Mouse (Mus musculus) telencephalon, adult 2 months (tissue): ENCODE results near the gene Cux2.
"Not testable (repeated sequence)": the region's sequence is repeated elsewhere in the genome, so short reads cannot be mapped to it uniquely, and the experiment has no call there.

Experiments used
- DNase-seq: peaks from one replicate; pipeline ENCODE4 v3.0.0-alpha.2; 2011; ENCODE audit warnings: low read depth, low spot score

Cux2 gene

GRCm38 (mm10) chr5:121871515-121872030 lies 178.3 kb downstream of the Cux2 start:
- DNase-seq: no peak

- DNase-seq: no peak
These were observed 179.1 kb downstream of the Cux2 start for GRCm38 (mm10) chr5:121870832-121871231.

GRCm38 (mm10) chr5:121867963-121868362 lies 181.9 kb downstream of the Cux2 start:
- DNase-seq: no peak

- DNase-seq: no peak
These were observed 185.6 kb downstream of the Cux2 start for GRCm38 (mm10) chr5:121864330-121864729.

- DNase-seq: no peak
These were observed 187.9 kb downstream of the Cux2 start for GRCm38 (mm10) chr5:121861964-121862363.

GRCm38 (mm10) chr5:121858427-121858826 lies 191.5 kb downstream of the Cux2 start:
- DNase-seq: no peak

- DNase-seq: no peak
These were observed 193.2 kb downstream of the Cux2 start for GRCm38 (mm10) chr5:121856740-121857139.

- DNase-seq: no peak
These were observed 195.1 kb downstream of the Cux2 start for GRCm38 (mm10) chr5:121854768-121855167.

GRCm38 (mm10) chr5:121853368-121854051 lies 196.4 kb downstream of the Cux2 start:
- no peak for DNase-seq

GRCm38 (mm10) chr5:121849478-121850349 lies 200.2 kb downstream of the Cux2 start:
- no peak for DNase-seq

- DNase-seq: peak; percentile 79
These were observed 201.2 kb downstream of the Cux2 start, which contains the start of gene Pheta1 for GRCm38 (mm10) chr5:121848743-121849142. Gene Pheta1 (plus strand): TSS chr5:121848984.

GRCm38 (mm10) chr5:121848035-121848519 lies 201.8 kb downstream of the Cux2 start:
- DNase-seq: no peak

GRCm38 (mm10) chr5:121847269-121847668 lies 202.6 kb downstream of the Cux2 start:
- DNase-seq: not testable (repeated sequence)

GRCm38 (mm10) chr5:121846322-121846721 lies 203.6 kb downstream of the Cux2 start:
- DNase-seq: no peak

- DNase-seq: no peak
These were observed 204.5 kb downstream of the Cux2 start for GRCm38 (mm10) chr5:121845361-121845760.

- DNase-seq: no peak
These were observed 206.6 kb downstream of the Cux2 start for GRCm38 (mm10) chr5:121843138-121843905.

GRCm38 (mm10) chr5:121842665-121843118 lies 207.2 kb downstream of the Cux2 start:
- no peak for DNase-seq

- DNase-seq: no peak
These were observed 207.9 kb downstream of the Cux2 start for GRCm38 (mm10) chr5:121841973-121842372.

GRCm38 (mm10) chr5:121841516-121841915 lies 208.4 kb downstream of the Cux2 start:
- DNase-seq: no peak

- DNase-seq: no peak
These were observed 210.8 kb downstream of the Cux2 start for GRCm38 (mm10) chr5:121839128-121839473.

- no peak for DNase-seq
These were observed 211.4 kb downstream of the Cux2 start for GRCm38 (mm10) chr5:121838341-121839127.
